Mouse (Mus musculus): ENCODE data around the gene Slitrk5. TPM values are rescaled to one million over a fixed set of nuclear protein-coding genes. Genes with fewer than 3 reads are reported as not detected.
"Not testable (repeated sequence)": the region's sequence is repeated elsewhere in the genome, so short reads cannot be mapped to it uniquely, and the experiment has no call there.

Slitrk5 gene
- polyA plus RNA-seq, 1 experiment from 2014 or later: 0.76 TPM

- H3K9me3 ChIP-seq (ENCODE audit: control insufficient read depth, low read length): no peaks in the 10 kb centered on the region
- no peaks in the 10 kb centered on the region for H3K36me3 ChIP-seq (ENCODE audit: control insufficient read depth, insufficient read depth, low read length)
- peak overlapping the region; percentile 51; the same call in 1 of the 2 replicates for H3K9ac ChIP-seq (ENCODE audit: low read depth, low read length)
- peaks cover 3% of the 10 kb centered on the region; the same call in 1 of the 2 replicates for H3K4me1 ChIP-seq (ENCODE audit: control insufficient read depth, insufficient read depth, low read length)
- H3K4me3 ChIP-seq (ENCODE audit: low read length): peak overlapping the region; percentile 47
- 2% methylated on average over 13 of the region's 13 CpGs for WGBS
- peak overlapping the region; percentile 92 for H3K4me2 ChIP-seq (replicated peaks; ENCODE audit: low read depth, low read length)
- peaks cover 42% of the 10 kb centered on the region for H3K27me3 ChIP-seq (ENCODE audit: control insufficient read depth, insufficient read depth, low read length)
- H3K27ac ChIP-seq (ENCODE audit: low read depth, low read length): no peak overlapping the region
- no peak for ATAC-seq (ENCODE audit: low FRiP score, low TSS enrichment)
Measured at GRCm38 (mm10) chr14:111681773-111682172, 6.9 kb downstream of the Slitrk5 start.

GRCm38 (mm10) chr14:111683543-111683942, 8.6 kb downstream of the Slitrk5 start:
- WGBS: 76% methylated on average over 4 of the region's 4 CpGs
- H3K36me3 ChIP-seq (ENCODE audit: control insufficient read depth, insufficient read depth, low read length): no peaks in the 10 kb centered on the region
- H3K27me3 ChIP-seq (ENCODE audit: control insufficient read depth, insufficient read depth, low read length): peaks cover 32% of the 10 kb centered on the region
- no peak overlapping the region for H3K9ac ChIP-seq (ENCODE audit: low read depth, low read length)
- H3K27ac ChIP-seq (ENCODE audit: low read depth, low read length): no peak overlapping the region
- no peaks in the 10 kb centered on the region; the same call in 1 of the 2 replicates for H3K4me1 ChIP-seq (ENCODE audit: control insufficient read depth, insufficient read depth, low read length)
- H3K4me2 ChIP-seq (replicated peaks; ENCODE audit: low read depth, low read length): no peak overlapping the region
- no peak for ATAC-seq (ENCODE audit: low FRiP score, low TSS enrichment)
- H3K4me3 ChIP-seq (ENCODE audit: low read length): no peak overlapping the region
- H3K9me3 ChIP-seq (ENCODE audit: control insufficient read depth, low read length): no peaks in the 10 kb centered on the region

- not testable (repeated sequence) for H3K36me3 ChIP-seq (ENCODE audit: control insufficient read depth, insufficient read depth, low read length); H3K4me1 ChIP-seq (ENCODE audit: control insufficient read depth, insufficient read depth, low read length); H3K27ac ChIP-seq (ENCODE audit: low read depth, low read length); H3K9ac ChIP-seq (ENCODE audit: low read depth, low read length); ATAC-seq (ENCODE audit: low FRiP score, low TSS enrichment); H3K4me3 ChIP-seq (ENCODE audit: low read length); H3K9me3 ChIP-seq (ENCODE audit: control insufficient read depth, low read length); H3K27me3 ChIP-seq (ENCODE audit: control insufficient read depth, insufficient read depth, low read length); H3K4me2 ChIP-seq (replicated peaks; ENCODE audit: low read depth, low read length)
- 68% methylated on average over 1 of the region's 1 CpGs for WGBS
Measured at GRCm38 (mm10) chr14:111690139-111690538, 15.2 kb downstream of the Slitrk5 start.

- ATAC-seq (ENCODE audit: low FRiP score, low TSS enrichment): no peak
- 82% methylated on average over 2 of the region's 2 CpGs for WGBS
- H3K4me1 ChIP-seq (ENCODE audit: control insufficient read depth, insufficient read depth, low read length): no peaks in the 10 kb centered on the region
- H3K9me3 ChIP-seq (ENCODE audit: control insufficient read depth, low read length): no peaks in the 10 kb centered on the region
- no peaks in the 10 kb centered on the region for H3K36me3 ChIP-seq (ENCODE audit: control insufficient read depth, insufficient read depth, low read length)
- H3K9ac ChIP-seq (ENCODE audit: low read depth, low read length): no peak overlapping the region
- H3K4me3 ChIP-seq (ENCODE audit: low read length): no peak overlapping the region
- no peaks in the 10 kb centered on the region for H3K27me3 ChIP-seq (ENCODE audit: control insufficient read depth, insufficient read depth, low read length)
- H3K4me2 ChIP-seq (replicated peaks; ENCODE audit: low read depth, low read length): no peak overlapping the region
- H3K27ac ChIP-seq (ENCODE audit: low read depth, low read length): no peak overlapping the region
Measured at GRCm38 (mm10) chr14:111729833-111730232, 54.9 kb downstream of the Slitrk5 start.
